Mouse (Mus musculus) urinary bladder, adult 18-20 months (tissue): Measurements from ENCODE around the gene Trmt13.

ENCODE experiments used
- DNase-seq, 2 experiments: peaks; one replicate each; pipeline ENCODE4 v3.0.0; 2022; ENCODE audit warnings: low spot score in 2 of 2, mixed read lengths in 2 of 2

Gene Trmt13

DNA sequence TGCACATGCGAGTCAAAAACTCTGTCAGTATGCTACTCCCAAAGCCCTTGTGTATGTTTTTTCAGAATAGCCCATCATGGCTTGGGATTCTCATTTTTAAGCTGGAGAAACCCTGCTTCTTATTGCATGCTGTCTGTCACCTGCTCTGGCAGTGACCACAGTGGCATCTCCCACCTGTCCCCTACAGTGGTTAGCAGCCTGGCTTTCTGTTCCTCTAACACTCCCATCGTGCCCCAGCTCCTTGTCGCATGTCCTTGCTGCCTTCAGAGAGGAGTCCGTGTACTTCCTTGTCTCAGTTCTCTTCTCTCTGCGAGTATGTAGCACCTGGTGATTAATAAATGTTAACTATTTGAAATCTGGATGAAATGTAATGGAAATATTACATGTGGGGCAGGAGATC is 67.0 kb downstream of the Trmt13 start:
- DNase-seq, result no peak

DNA sequence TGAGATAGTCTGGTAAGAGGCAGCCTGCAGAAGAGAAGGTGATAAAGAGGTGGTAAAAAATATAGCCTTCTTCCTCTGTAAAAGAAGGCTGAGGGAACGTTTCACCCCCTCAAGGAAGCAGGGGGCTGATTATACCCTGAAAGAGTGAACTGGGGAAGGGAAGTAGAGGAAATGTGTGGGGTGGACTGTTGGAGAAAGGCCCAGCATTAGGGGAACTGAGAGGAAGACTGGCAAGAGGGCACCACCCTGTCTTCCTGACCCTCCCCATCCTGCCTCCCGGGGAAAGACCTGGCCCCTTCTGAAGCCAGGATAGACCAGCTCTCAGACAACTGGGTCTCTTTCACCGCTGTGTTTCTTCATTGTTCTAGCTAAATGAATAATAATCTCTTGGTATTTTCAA is 71.9 kb downstream of the Trmt13 start:
- DNase-seq, result no peak

DNA sequence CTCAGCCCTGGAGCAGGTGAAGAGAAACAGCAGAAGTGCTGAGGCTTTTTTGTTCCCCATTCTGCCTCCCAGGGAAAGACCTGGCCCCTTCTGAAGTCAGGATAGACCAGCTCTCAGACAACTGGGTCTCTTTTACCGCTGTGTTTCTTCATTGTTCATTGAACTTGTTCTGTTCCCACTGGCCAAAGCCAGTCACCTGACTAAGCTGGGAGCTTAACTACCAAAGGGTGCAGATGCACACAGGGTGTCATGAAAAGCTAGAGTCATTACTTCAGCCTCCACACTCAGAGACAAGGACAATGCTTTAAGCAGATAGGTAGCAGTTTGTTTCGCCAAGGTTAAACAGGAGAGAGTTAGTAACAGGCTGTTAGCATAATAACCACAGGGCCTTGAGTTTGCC is 72.3 kb downstream of the Trmt13 start:
- no peak for DNase-seq

DNA sequence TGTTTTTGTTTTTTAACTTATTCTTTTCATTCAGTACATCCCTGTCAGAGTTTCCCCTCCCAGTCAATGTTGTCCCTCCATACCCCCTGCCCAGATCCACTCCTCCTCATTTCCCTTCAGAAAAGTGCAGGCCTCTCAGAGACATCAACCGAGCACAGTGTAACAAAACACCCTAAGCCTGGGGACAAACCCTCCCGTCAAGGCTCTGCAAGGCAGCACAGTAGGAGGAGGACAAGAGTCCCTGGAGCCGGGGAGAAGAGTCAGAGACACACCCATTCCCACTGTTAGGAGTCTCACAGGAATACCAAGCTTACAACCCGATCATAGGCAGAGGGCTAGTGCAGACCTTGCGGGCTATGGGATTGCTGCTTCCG is 77.2 kb downstream of the Trmt13 start:
- no peak for DNase-seq

DNA sequence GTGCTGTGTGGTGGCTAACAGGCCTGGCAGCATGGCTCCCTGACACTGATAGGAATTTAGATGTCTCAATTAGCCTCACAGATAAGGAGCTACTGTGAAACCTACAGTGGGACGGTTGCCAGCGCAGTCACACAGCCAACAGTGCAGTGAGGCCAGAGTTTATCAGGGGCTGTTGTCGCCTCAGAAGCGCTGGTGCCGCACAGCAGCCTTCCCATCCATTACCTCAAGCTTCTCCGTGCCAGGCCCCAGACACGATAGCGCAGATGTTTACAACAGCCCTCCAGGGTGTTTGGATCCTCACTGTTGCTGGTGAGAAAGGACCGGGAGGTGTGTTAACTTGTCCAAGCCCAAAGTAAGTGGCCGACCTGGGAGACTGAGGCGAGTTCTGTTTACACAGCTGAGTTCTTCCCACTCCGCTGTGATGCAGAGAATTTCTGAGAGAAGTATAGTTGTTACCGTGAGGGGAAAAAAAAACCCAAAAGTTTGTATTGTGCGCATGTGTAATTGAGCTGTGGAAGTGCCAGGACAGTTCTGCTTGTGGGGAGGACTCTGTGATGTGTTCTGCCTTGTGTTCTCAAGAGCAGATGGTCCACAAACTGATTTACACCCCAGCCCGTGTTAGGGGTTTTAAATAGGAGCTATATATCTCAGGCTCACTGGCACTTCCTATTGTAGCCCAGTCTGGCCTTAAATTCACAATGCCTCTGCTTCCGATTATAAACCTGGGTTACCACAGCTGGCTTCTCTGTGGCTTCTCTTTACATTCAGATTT is 77.8 kb downstream of the Trmt13 start:
- DNase-seq, result no peak
